Mouse (Mus musculus): ENCODE measurements around the gene Uggt2. TPM values are rescaled to one million over a fixed set of nuclear protein-coding genes. Genes with fewer than 3 reads are reported as not detected.

Uggt2 gene
- polyA plus RNA-seq (2017; shearing (Covaris generic)) = 1 to 10 TPM; 2.1 to 3.4 TPM

DNA sequence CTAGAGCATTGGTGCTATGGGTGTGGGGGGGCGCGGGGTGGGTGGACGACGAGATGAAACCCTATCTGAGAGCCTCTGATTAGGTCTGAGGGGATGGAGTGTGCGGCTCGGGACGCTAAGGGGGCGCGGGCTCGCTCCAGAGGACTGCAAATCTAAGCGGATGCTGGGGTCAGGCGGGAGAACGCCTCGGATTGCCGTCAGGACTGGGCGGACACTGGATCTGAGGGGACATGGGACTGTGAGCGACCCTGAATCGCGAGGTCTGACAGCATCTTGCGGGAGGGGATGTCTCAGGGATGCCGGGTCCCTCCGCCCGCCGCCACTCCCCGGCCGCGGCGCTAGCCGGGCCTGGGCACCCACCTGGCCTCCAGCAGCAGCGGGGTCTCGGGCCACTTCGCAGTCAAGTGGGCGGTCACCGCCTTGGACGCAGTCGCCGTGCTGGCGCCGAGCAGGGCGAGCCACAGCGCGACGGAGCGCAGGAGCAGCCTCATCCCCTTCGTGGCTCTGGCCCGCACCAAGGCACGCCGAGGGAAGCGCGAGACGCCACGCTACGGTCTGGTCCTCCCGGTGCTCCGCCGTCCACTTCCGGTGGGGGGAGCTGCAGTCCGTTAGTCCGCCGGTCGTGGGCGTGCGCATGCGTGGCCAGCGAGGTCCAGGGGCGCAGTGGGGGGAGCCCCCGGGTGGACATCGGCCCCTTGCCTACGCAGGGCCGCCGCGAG, at the start of gene Uggt2:
Uggt2 (minus strand) TSS at position 580 of the 719 bp plus-strand sequence.
- no peak for ATAC-seq

DNA sequence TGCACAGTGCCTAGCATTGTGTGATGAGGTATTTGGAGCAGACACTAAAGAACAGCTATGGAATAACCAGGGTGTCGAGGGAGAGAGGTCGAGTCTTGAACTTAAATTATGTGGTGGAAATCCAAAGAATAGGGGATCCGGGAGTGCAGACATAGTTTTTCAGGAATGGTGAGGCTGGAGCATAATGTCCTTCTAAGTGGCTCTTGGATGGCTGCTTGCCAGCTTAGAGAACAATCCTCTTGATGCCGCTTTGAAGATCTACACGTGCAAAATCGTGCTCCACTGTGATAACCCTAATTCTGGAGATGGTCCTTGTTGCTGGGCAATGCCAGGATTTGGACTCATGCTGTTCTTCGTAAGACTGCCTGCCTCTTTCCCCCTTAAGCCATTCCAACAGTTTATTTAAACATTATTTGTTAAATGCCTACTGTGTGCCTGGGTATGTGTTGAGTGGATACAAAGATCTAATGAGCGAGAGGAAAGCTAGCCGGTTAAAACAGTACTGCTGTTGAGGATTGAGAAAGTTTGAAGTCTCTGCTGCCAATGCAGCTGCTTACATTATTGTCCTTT, 40.2 kb upstream of the Uggt2 start:
- ATAC-seq = no peak

DNA sequence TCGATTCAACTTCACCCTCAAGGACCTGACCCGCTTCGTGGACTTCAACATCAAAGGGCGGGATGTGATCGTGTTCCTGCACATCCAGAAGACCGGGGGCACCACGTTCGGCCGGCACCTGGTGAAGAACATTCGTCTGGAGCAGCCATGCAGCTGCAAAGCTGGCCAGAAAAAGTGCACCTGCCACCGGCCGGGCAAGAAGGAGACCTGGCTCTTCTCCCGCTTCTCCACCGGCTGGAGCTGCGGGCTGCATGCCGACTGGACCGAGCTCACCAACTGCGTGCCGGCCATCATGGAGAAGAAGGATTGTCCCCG, 39.5 kb upstream of the Uggt2 start:
- no peak for ATAC-seq

DNA sequence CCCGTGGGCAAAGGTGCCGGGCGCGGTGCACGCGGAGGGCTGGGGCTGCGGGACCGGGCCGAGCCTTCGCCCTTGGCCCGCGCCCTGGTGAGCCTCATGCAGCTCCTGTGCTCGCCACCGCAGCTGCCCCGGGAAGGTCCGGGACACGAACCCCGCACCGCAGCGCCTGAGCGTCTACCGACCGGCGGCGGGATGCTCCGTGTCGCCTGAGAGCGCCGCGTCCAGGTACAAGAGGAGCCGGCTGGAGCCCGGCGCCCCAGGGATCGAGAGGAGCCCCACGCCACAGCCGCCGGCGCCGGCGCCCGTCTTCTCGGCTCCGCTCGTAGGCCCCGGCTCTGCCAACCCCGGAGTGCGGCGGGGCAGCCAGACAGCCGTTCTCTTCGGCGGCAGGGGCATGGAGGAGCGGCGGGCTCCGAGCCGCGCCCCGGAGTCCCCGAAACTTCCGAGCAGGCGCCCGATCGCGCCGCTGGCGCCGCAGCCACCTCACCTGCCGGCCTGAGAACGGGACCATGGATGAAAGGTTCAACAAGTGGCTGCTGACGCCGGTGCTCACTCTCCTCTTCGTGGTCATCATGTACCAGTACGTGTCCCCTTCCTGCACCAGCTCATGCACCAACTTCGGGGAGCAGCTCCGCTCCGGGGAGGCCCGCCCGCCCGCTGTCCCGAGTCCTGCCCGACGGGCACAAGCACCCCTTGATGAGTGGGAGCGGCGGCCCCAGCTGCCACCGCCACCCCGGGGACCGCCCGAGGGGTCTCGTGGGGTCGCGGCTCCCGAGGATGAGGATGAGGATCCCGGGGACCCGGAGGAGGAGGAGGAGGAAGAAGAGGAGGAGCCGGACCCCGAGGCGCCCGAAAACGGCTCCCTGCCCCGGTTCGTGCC, 38.9 kb upstream of the Uggt2 start, which contains the start of gene Hs6st3:
Hs6st3 (plus strand) TSS at position 436 of the 880 bp plus-strand sequence.
- no peak for ATAC-seq

DNA sequence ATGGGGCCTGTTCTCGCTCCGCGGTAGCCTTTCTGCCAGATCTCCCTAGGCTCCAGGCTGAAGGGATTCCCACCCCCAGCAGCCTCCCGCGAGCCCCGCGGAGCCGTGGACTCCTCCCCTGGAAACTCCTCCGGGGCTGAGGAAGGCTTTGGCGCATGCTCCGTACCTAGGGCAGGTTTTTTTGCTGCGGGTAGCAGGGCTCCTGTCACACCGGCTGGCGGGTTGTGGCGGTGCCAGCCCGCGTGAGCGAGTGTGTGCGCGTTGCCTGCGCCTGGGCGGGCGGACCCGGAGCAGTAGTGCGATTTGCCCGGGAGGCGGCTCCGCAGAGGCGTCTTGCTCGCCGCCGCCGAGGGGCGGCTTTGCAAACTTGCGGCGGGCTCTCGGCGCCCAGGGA, 38.3 kb upstream of the Uggt2 start:
- ATAC-seq = no peak

DNA sequence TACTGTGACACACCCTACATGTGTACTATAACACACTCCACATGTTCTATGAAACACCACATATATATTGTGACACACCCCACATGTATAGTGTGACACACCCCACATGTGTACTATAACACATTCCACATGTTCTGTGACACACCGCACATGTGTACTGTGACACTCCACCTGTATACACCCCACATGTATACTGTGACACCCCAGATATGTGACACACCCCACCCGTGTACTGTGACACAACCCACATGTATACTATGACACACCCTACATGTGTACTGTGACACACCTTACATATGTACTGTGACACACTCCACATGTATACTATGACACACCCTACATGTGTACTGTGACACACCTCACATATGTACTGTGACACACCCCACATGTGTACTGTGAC, 28.1 kb upstream of the Uggt2 start:
- no peak for ATAC-seq

DNA sequence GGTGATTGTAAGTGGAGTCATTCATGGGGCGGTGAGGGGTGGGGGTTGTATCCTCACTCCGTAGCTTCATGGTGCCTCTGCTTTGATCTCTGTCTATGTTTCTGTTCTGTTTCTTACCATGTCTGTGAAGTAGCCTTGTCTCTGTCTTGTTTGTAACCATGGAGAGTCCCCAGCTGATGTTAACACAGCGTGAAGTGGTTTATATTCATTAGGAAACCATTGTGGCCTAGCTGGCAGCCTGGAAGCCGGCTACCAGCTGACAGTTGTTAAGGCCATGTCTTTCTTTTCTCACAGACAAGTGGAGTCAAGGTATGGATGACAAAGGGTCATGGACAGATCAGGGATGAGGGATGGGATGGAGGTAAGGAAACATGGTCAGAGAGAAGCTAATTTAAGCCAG, 26.6 kb upstream of the Uggt2 start:
- no peak for ATAC-seq

DNA sequence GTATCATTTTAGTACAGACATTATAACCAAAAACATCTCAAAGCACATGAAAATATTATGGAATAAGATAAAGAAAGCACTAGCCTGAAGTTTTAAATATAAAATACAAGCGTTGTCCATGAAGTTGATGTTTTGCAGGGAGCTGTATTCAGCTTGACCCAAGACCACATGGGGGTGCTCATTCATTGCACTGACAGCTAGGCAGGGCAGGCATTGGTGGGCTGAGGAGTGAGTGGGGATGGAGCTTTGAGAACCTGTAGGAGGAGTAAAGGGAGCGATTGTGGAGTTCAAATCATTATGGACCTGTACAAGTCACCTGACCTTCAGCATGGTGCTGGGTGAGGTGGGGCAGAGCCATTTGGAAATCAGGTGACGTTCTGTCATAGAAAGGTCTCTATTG, 24.8 kb upstream of the Uggt2 start:
- no peak for ATAC-seq

DNA sequence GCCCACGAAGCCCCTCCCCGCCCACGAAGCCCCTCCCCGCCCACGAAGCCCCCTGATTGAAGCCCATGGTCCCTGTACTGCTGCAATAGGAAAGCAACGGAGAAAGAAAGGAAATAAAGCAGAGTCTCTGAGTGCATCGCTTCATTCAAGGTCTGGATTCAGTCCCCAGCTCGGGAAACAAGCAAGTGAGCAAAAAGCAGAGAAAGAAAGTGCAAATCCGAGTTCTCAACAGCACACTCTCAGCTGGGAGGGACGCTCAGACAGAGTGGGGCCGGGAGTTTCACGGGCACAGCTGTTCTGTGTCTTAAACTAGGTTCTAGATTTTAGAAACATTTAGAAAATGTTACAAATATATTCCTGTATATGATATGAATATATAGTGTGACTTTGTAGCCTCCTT, 24.4 kb upstream of the Uggt2 start:
- ATAC-seq = no peak

DNA sequence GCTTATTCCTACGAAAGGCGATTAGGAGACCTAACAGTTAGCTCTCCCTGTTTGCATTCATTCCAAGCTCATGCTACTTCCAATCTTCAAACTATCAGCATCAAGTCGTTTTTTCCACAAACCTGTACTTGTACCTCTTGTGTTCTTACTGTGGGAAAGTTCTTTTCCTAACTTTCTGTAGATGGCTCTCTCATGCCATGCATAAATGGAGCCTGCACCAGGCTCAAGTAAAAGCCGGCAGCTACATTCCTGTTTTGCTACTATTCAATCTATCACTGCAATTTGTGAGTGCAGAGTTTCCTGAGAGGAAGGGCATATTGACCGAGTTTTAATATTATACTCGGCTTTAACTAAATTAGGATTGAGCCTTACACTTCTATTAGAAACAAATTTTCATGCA, 13.3 kb upstream of the Uggt2 start:
- ATAC-seq = no peak

DNA sequence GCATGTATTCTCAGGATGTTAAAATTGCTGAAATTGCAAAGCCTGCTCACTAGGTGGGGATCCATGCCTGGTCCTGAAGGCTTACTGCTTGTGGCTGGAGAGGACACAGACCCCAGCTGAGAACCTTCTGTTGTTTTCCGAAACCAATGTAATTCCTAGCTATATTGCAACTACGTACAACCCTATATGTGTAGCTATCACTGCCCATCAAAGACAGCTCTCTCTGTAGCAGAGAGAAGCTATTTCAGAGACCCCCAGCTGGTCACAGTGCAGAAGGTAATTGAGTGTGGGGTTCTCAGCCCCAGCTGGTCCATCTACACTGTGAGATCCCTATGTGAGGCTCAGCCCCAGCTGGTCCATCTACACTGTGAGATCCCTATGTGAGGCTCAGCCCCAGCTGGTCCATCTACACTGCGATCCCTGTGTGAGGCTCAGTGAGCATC, 10.6 kb upstream of the Uggt2 start:
- no peak for ATAC-seq

DNA sequence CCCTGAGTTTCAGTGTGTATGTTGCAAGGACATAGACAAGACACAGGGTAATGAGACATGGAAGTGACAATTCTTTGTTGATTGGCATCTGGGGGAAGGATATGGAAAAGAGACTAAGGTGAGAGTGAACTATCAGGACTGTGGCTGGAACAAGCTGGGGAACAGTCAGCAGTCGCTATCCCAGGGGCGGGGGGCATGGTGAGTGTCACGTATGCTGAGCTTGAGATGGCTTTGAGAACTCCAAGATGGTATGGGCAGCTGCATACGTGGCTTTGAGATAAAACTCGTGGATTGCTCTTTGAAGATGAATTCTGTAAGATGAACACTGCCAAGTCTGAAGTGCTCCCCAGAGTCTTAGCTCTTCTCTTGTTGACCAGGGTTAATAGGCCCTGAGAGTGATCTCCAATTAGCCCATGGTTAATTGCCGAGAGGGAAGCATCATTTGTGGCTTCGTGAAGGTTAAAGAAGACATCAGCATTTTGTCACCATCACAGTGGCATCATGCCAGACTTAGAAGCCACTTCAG, 9.6 kb upstream of the Uggt2 start:
- no peak for ATAC-seq

DNA sequence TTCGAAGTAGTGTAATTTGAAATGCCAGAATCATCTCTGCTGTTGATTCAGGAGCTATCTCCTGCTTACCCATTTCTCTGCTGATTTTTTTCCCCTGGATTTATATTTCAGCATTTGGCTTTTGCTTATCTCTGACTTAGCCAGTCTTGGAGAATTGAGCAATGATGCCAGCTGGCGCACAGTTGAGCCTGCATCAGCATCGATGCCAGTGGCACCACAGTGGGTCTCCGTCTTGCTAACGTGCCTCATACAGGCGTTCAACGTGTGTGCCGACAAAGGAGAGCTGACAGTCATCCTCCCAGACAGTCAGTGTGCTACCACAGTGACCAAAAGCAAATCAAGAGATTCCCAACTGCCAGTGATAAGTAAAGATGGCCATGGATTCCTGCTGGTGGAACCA, 8.4 kb upstream of the Uggt2 start:
- no peak for ATAC-seq

DNA sequence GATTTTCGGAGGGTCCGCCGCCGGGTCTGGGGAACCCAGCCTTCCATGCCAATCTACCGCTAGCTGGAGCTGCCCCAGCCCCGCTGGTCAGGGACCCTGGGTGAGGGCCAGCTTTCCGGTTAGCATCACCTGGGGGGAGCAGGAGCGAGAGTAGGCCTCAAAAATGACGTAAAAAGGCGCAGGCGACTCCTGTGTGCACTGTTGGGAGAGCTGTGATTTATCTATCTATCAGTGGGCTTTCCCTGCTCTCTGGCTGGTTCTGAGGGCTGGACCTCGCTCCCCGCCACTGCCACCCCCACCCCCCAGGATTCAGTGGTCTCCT, 301 bp upstream of the Uggt2 start:
- no peak for ATAC-seq

DNA sequence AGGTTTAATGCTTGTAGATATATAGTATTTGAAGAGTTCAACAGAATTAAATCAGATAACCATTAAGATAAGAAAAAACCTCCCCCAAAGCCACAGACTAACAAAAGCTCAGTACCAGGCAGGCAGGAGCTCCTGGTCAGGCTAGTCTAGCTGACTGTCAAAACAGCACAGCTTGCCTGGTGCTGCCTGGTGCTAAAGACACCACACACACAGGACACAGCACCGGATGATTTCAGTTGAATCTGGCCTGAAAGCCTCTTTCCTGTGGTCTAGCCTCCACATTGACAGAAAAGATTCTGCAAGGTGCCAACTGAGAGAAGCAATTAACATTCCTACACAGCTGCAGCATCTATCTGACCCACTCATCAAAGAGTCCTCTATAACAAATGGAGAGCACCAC, 37.4 kb downstream of the Uggt2 start:
- no peak for ATAC-seq

DNA sequence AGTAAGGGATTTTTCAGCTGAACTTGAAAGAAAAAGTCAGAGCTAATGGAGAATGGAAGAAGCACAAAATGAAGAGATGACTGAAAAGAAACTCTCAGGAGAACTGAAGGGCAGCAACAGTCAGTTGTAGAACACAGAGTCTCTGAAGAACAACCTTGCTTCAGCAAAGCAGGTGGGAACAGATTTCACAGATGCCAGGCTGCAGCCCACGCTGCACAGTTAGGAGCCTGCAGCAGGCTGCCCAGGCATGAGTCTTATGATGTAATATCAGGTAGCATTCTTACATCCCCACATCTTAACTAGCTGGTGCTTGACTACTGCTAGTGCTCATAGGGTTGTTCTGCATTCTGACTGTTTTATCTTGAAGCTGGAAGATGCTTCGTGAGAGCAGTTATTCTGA, 38.5 kb downstream of the Uggt2 start:
- ATAC-seq = no peak

DNA sequence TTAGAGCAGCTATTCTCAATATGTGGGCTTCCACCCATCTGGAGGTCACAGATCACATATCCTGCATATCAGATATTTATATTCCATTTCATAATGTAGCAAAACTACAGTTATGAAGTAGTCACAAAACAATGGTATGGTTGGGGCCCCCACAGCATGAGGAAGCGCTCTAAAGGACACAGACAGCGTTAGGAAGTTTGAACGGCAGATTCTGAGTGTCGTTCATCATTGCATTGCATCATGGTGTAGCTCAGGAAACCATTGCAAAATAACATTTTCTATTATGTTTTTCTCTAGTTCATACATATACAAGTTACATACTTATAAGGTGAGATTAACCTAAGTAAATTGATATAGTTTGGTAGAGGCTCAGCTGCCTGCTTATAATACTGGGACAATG, 42.2 kb downstream of the Uggt2 start:
- ATAC-seq = no peak

DNA sequence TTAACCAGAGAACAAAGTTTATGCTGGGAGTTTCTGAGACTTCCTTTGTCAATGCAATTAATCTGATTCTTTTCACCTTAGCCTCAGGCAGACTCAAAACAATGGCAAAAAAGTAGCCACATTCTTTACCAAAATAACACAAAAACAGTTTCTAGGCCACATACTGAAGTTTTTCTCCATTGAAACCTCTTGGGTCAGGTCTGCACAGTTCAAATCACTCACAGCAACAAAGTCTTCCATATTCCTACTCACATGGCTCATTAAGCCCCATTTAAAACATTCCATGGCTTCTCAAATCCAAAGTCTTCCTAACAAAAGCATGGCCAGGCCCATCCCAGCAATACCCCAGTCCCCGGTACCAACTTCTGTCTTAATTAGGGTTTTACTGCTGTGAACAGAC, 46.3 kb downstream of the Uggt2 start:
- ATAC-seq = no peak

DNA sequence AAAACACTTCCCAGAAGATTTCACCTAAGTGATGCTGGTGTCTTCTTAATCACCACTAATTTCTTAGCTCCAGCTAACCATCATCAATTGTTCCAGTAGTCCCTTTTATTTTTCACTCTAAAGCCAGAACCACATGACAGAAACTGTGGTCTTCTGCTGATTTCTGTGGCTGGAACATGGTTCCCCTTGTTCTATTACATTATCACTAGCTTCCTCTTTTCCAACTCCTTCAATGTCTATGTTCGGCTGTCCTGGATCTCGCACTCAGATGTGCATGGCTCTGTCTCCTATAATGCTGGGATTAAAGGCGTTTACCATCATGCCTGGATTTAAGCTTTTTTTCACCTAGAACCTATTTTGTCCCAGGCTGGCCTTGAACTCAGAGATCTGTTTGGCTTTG, 46.9 kb downstream of the Uggt2 start:
- ATAC-seq = no peak

DNA sequence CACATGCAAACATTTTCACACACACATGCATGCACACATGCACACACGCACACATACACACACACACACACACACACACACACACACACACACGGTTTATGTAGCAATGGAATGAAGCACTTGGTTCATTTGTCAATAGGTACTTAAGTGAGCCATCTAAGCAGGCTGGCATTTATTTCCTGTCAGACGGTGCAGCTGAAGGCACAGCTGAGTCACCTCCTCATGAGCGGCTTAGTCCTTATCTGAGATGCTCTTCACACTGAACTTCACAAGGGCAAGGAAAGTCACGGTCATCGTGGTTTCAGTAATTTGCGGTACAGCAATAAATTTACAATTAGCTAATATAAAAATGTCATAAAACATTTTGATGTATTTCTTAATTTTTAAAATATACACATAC, 55.5 kb downstream of the Uggt2 start:
- ATAC-seq = no peak

DNA sequence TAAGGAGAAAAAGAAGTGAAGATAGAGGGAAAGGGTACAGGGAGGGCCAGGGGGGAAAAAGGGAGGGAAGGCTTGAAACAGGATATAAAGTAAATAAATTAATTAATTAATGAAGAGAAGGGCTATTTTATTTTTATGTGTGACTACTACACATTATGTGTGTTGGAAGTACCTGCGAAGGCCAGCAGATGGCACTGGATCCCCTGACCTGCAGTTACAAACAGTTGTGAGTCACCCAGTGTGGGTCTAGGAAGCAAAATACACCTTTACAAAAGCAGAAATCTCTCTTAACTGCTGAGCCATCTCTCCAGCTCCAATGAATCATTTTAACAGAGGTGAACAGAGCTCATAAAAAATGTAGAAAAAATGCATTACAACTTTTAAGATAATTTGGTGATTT, 59.0 kb downstream of the Uggt2 start:
- ATAC-seq = no peak

DNA sequence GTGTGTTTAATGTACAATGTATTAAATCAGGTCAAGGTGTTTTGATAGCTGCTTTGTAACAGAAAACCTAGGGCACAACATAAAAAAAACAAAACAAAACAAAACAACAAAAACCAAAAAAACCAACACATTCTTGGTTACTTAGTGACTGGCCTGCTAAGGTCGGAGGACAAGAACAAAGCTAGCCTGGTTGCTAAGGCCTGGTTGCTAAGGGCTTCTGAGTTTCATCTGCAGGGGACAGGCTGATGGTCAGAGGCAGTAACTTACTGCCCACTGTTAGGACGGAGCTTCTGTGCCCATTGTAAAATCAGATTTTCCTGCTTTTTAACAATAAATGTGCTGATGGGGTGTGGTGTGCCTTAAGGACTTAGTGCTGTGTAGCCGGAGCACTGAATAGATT, 61.5 kb downstream of the Uggt2 start:
- no peak for ATAC-seq

DNA sequence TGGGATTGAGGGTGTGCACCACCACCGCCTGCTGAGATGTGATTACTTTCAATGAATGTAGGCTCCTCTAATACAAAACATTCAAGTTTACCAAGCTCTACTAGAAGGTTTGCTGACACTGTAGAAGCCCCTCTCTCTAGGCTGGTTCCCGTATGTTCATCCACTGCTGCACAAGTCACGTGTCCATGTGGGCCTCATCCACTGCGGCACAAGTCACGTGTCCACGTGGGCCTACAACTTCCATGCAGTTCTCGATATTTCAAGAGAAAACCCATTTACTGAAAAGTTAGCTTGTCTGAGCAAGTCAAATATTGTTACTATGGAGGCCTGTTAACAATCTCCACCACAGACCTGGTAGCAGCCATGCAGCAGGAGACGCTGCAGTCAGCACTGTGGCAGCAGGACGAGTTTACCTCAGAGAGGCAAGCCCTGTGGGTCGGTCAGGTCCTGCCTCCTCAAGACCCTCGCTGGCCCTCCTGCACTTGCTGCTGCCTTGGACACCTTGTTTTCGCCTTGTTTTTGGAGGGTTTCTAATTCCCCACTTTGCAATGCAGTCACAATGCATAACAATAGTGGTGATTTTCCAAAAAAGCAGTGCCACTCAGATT, 62.0 kb downstream of the Uggt2 start:
- no peak for ATAC-seq
